Mouse (Mus musculus): ENCODE measurements around the gene Uchl4.

DNA sequence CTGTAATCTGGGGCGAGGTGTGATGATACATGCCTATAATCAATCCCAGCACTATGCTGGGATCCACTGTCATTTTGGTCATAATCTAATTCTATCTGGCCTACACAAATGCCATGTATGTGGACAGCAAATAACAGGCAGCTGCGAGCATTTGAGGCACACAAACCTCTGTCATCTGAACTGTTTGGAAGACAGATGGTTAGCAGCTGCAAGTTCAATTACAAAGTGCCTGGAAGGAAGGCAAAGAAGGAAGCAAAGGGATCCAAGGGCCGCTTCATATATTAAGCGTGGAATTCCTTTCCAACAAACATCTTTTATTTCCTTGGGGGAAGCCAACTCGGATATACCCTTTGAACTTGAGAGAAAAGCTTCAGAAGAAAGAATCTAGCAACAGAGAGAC is 1.3 kb upstream of the Uchl4 start:
- TF ChIP-seq CTCF (IDR thresholded peaks at IDR 0.05; ENCODE audit: extremely low read depth, insufficient read depth, insufficient read length, insufficient replicate concordance) (no peak), POLR2A (IDR thresholded peaks at IDR 0.05; ENCODE audit: low read depth, low read length) (no peak)
